Mouse (Mus musculus) heart, embryonic 15.5 days (tissue): ENCODE results near the gene Tmod4. TPM values are rescaled to one million over a fixed set of nuclear protein-coding genes. Genes with fewer than 3 reads are reported as not detected.
A peak's percentile ranks its signal among the peaks of the same experiment; 100 is the strongest.

ENCODE experiments used
- ATAC-seq: fragments of 200-750 bp; cut with Nextera tagmentation; replicated peaks from 2 replicates; pipeline ENCODE4 v1.8.0; 2017; ENCODE audit warnings: low read depth, moderate TSS enrichment; ENCODE audit not compliant: insufficient number of reproducible peaks, insufficient read depth, low FRiP score
- H3K27ac ChIP-seq: fragments of 300-500 bp; sonication (generic); 2 replicates; pipeline ENCODE4 v1.5.1; 2015; ENCODE audit warnings: mild to moderate bottlenecking, inconsistent platforms
- H3K27me3 ChIP-seq: fragments of 300-500 bp; sonication (generic); 2 replicates; pipeline ENCODE4 v1.6.1; 2015; ENCODE audit warnings: inconsistent platforms
- H3K36me3 ChIP-seq: fragments of 300-500 bp; sonication (generic); 2 replicates; pipeline ENCODE4 v1.6.1; 2015; ENCODE audit warnings: mild to moderate bottlenecking, inconsistent platforms
- H3K4me1 ChIP-seq: fragments of 300-500 bp; sonication (generic); replicated peaks from 2 replicates; pipeline ENCODE4 v1.6.1; 2015; ENCODE audit warnings: inconsistent platforms
- H3K4me2 ChIP-seq: fragments of 300-500 bp; sonication (generic); 2 replicates; pipeline ENCODE4 v1.6.1; 2015; ENCODE audit warnings: inconsistent platforms, mild to moderate bottlenecking, moderate library complexity
- H3K4me3 ChIP-seq: fragments of 300-500 bp; sonication (generic); 2 replicates; pipeline ENCODE4 v1.5.1; 2015; ENCODE audit warnings: mild to moderate bottlenecking, inconsistent platforms
- H3K9ac ChIP-seq: fragments of 300-500 bp; sonication (generic); 2 replicates; pipeline ENCODE4 v1.6.1; 2015; ENCODE audit warnings: mild to moderate bottlenecking, inconsistent platforms
- H3K9me3 ChIP-seq: fragments of 300-500 bp; sonication (generic); replicated peaks from 2 replicates; pipeline ENCODE4 v1.6.1; 2016; ENCODE audit warnings: inconsistent platforms
- WGBS: fragments of 180-500 bp; shearing (Covaris S2); methylation state at CpG from one replicate; pipeline ENCODE4 v1.1.7; 2015; ENCODE audit warnings: mixed read lengths; 5-methylcytosine and 5-hydroxymethylcytosine counted together
- microRNA-seq: library from miRNA; unstranded; fragments of <30 nt; microRNA quantifications from one replicate; pipeline ENCODE4, GENCODE M21; 2016
- polyA plus RNA-seq: library from polyadenylated mRNA; unstranded; fragments of >200 nt; fragmentation: Nextera tagmentation; extraction: Ambion mirVana; gene quantifications from 2 replicates; pipeline ENCODE4 v1.2.1, GENCODE M21; 2015

Gene Tmod4
- polyA plus RNA-seq, 1 experiment from 2014 or later = 2.1 TPM

DNA sequence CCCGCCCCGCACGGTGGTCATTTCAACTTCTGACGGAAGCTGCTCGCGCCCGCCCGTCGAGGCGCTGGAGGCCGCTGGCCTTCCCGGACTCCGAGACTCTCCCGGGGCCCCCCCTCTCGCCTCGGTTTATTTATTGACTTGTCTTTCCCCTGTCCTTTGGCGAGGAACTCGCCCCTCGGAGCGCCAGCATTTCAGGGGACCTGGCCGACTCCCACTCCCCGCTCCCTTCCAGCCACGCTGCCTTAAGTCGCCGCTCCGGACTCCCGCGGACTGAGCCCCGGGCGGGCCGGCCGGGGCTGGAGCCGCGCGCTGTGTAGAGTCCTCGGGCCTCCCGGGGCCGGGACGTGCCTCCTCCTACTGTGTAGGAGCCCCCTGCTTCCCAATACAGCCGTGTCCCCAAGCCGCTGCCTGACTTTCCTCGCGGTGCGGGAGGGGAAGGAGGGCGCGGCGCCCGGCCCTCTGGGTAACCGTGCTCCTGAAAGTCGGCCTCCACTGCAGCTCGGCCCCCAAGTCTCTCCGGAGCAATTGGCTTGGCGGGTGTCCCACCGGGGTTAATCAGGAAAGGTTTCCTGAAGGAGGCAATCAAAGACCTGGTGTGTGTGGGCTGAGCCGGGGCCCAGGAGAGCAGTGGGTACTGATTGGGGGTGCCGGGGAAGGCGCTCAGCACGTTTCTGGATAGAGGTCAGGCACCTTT, 49.1 kb downstream of the Tmod4 start:
- Histone ChIP-seq H3K4me3 (peak overlapping the region; percentile 42), H3K9ac (peak overlapping the region; percentile 46), H3K36me3 (no peaks in the 10 kb centered on the region), H3K9me3 (no peaks in the 10 kb centered on the region), H3K4me1 (peaks cover 19% of the 10 kb centered on the region), H3K27ac (no peak overlapping the region), H3K27me3 (peaks cover 42% of the 10 kb centered on the region), H3K4me2 (peak overlapping the region; percentile 72)
- no peak for ATAC-seq
- 7% methylated on average over 58 of the region's 58 CpGs for WGBS

DNA sequence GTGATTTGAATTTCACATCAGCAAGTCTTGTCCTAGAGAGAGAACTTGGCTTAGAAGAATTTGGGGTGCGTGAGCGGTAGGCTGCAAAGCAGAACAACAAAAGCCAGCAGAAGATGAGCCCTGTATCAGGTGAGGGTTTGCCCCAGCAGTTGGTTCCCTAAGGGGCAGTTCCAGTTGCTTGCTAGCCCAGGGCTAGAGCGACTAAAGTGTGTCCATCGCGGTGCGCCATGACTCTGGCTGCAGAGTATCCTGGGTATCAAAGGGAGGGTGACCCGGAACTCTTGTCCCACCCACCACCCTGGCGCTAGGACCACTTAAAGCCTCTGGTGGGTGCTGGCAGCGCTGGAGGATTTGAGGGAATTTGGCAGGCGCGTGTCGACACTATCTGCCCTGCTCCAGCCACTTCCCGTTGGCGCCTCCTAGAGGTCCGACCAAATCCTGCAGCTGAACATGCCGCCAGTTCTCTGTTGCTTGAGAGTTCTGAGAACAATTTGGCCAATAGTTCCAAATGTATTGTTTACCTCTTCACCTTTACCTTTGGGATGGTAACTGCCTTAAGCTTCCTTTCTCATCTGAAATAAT, 49.8 kb downstream of the Tmod4 start:
- 8% methylated on average over 16 of the region's 16 CpGs for WGBS
- H3K4me2 ChIP-seq = peak overlapping the region; percentile 72
- 0 out of 2 replicates have a peak overlapping the region, but pooled peaks have one; percentile 27 for H3K9ac ChIP-seq
- peaks cover 42% of the 10 kb centered on the region for H3K27me3 ChIP-seq
- H3K9me3 ChIP-seq = no peaks in the 10 kb centered on the region
- 0 out of 2 replicates have a peak, but pooled peaks have one; percentile 21 for ATAC-seq
- peak overlapping the region; percentile 42 for H3K4me3 ChIP-seq
- H3K4me1 ChIP-seq = peaks cover 19% of the 10 kb centered on the region
- H3K27ac ChIP-seq = no peak overlapping the region
- no peaks in the 10 kb centered on the region for H3K36me3 ChIP-seq

DNA sequence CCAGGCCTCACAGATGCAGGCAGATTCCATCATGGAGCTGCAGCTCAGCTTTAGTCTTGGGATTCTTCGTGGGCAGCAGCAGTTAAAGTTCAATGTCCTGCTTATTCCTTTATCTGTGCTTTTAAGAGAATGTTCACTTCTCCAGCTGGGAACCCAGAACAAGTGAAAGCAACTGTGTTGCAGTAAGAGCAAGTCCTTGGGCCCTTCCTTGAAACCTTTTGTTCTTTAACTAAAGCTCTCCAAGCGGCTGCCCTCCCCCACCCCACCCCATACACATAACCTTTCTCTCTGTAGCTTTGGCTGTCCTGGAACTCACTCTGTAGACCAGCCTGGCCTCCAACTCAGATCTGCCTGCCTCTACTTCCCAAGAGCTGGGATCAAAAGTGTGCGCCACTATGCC, 52.2 kb downstream of the Tmod4 start:
- WGBS = 65% methylated on average over 3 of the region's 3 CpGs

DNA sequence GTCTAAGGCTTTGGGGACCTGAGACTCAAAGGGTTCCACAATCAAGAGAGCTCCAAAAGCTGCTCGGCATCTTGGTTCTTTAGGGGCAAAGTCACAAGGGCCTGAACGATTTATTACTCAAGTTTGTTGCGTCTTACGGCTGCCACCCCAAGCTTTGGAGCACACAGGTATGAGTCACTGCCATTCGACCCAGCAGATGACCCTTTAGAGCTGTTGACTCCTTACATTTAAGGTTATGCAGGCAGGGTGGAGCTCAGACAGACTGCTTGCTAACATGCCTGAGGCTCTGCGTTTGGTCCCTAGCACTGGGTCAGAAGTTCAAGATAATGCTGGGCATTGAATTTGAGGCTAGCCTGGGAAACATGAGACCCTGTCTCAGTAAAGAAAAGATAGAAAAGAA, 53.3 kb downstream of the Tmod4 start:
- H3K9ac ChIP-seq = no peak overlapping the region
- no peaks in the 10 kb centered on the region; the same call in 1 of the 2 replicates for H3K36me3 ChIP-seq
- H3K4me1 ChIP-seq = peaks cover 16% of the 10 kb centered on the region
- WGBS = 59% methylated on average over 6 of the region's 6 CpGs
- no peak for ATAC-seq
- no peak overlapping the region for H3K4me2 ChIP-seq
- no peak overlapping the region for H3K27ac ChIP-seq
- peaks cover 12% of the 10 kb centered on the region for H3K27me3 ChIP-seq
- H3K9me3 ChIP-seq = no peaks in the 10 kb centered on the region
- H3K4me3 ChIP-seq = no peak overlapping the region

More for the DNA sequence above, 52.2 kb downstream of the Tmod4 start:
- H3K4me2 ChIP-seq = no peak overlapping the region
- H3K9me3 ChIP-seq = no peaks in the 10 kb centered on the region
- no peak for ATAC-seq
- H3K27me3 ChIP-seq = peaks cover 22% of the 10 kb centered on the region
- no peak overlapping the region for H3K27ac ChIP-seq
- no peak overlapping the region for H3K9ac ChIP-seq
- H3K4me3 ChIP-seq = no peak overlapping the region
- H3K36me3 ChIP-seq = no peaks in the 10 kb centered on the region; the same call in 1 of the 2 replicates
- H3K4me1 ChIP-seq = peaks cover 19% of the 10 kb centered on the region

Small RNA genes lying within 50 kb of the gene (microRNA-seq; reads per million reads assigned to microRNA genes)
- gene Mir8099-1 = not detected

Other genes starting within 250 kb of the Tmod4 start
- 223 and 265 TPM in 2 replicates for gene Psmb4, start 237.5 kb upstream of the Tmod4 start, polyA plus RNA-seq
- 89.6 and 103 TPM in 2 replicates for gene Selenbp1, start 191.4 kb upstream of the Tmod4 start, polyA plus RNA-seq
- gene Rfx5, start 170.4 kb upstream of the Tmod4 start, polyA plus RNA-seq = 3.6 and 6.8 TPM in 2 replicates
- 14.7 and 20.8 TPM in 2 replicates for gene Pi4kb, start 149.7 kb upstream of the Tmod4 start, polyA plus RNA-seq
- 12.3 and 18.3 TPM in 2 replicates for gene Zfp687, start 109.0 kb upstream of the Tmod4 start, polyA plus RNA-seq
- gene Psmd4, start 81.9 kb upstream of the Tmod4 start, polyA plus RNA-seq = 168 and 198 TPM in 2 replicates
- gene Pip5k1a, start 17.5 kb upstream of the Tmod4 start, polyA plus RNA-seq = 14.1 and 16.5 TPM in 2 replicates
- 79.5 and 99.3 TPM in 2 replicates for gene Vps72, start 13.5 kb upstream of the Tmod4 start, polyA plus RNA-seq
- gene Scnm1, start 9.5 kb downstream of the Tmod4 start, polyA plus RNA-seq = 51.0 and 54.2 TPM in 2 replicates
- 9.4 and 10.4 TPM in 2 replicates for gene Lysmd1, start 9.6 kb downstream of the Tmod4 start, polyA plus RNA-seq
- 2.5 and 4.8 TPM in 2 replicates for gene Tnfaip8l2, start 17.9 kb downstream of the Tmod4 start, polyA plus RNA-seq
- gene Sema6c, start 36.0 kb downstream of the Tmod4 start, polyA plus RNA-seq = 2.0 and 3.5 TPM in 2 replicates
- gene Gabpb2, start 93.4 kb downstream of the Tmod4 start, polyA plus RNA-seq = 5.1 and 6.5 TPM in 2 replicates
- gene Cdc42se1, start 104.3 kb downstream of the Tmod4 start, polyA plus RNA-seq = 49.7 and 60.9 TPM in 2 replicates
- 10.6 and 12.0 TPM in 2 replicates for gene Mllt11, start 107.7 kb downstream of the Tmod4 start, polyA plus RNA-seq
- gene Gm128, start 117.1 kb downstream of the Tmod4 start, polyA plus RNA-seq = 0.38 and 0.55 TPM in 2 replicates
- gene Bnipl, start 126.7 kb downstream of the Tmod4 start, polyA plus RNA-seq = 0.06 and 0.38 TPM in 2 replicates
- gene Mindy1, start 156.9 kb downstream of the Tmod4 start, polyA plus RNA-seq = 24.7 and 27.6 TPM in 2 replicates
- gene Prune1, start 157.6 kb downstream of the Tmod4 start, polyA plus RNA-seq = 23.8 and 26.5 TPM in 2 replicates
- gene Anxa9, start 182.7 kb downstream of the Tmod4 start, polyA plus RNA-seq = 0.64 and 1.2 TPM in 2 replicates
- 120 and 139 TPM in 2 replicates for gene Cers2, start 190.3 kb downstream of the Tmod4 start, polyA plus RNA-seq
- gene Setdb1, start 232.7 kb downstream of the Tmod4 start, polyA plus RNA-seq = 16.7 and 22.4 TPM in 2 replicates